Comparison of ENCODE assay signal across 11 mouse cellular contexts in genomic region chr11:4216248-4217000, GRCm38 (mm10). TPM values are rescaled to one million over a fixed set of nuclear protein-coding genes. Genes with fewer than 3 reads are reported as not detected.
A peak's percentile ranks its signal among the peaks of the same experiment; 100 is the strongest.
DNase-seq lines count a peak whose midpoint lies in the region; ATAC-seq lines count a peak whose summit lies in the region.
"Had no signal": no experiment of that assay in that cellular context is flagged by ENCODE, and none has a peak within 500 bp of the region (broad histone marks: within the 10 kb centered on the region; RNA-seq: fewer than 3 reads in every experiment).

No protein-coding gene starts in this region.

- H3K9ac ChIP-seq in hindbrain, embryonic 16.5 days (ENCODE audit: low read depth, low read length), result no peak overlapping the region
- no peak overlapping the region for H3K9ac ChIP-seq in embryonic facial prominence, embryonic 13.5 days
- no peak overlapping the region for H3K9ac ChIP-seq in forebrain, embryonic 12.5 days
- H3K9ac ChIP-seq in midbrain, embryonic 16.5 days (ENCODE audit: low read depth, low read length), result no peak overlapping the region
- H3K9ac ChIP-seq: neural tube, embryonic 13.5 days had no signal

- peak; percentile 22; the same call in 1 of the 2 replicates for ATAC-seq in hindbrain, embryonic 16.5 days
- ATAC-seq in embryonic facial prominence, embryonic 13.5 days (ENCODE audit: insufficient number of reproducible peaks, insufficient read depth, low FRiP score, low TSS enrichment, low read depth), result no peak
- ATAC-seq in forebrain, embryonic 12.5 days (ENCODE audit: low FRiP score), result no peak
- no peak for ATAC-seq in midbrain, embryonic 16.5 days

- 81% methylated on average over 9 of the region's 9 CpGs for WGBS in hindbrain, embryonic 16.5 days
- 84% methylated on average over 9 of the region's 9 CpGs for WGBS in hindbrain, embryonic 10.5 days
- 72% methylated on average over 9 of the region's 9 CpGs for WGBS in embryonic facial prominence, embryonic 13.5 days
- WGBS in forebrain, embryonic 12.5 days, result 76% methylated on average over 9 of the region's 9 CpGs
- 78% methylated on average over 9 of the region's 9 CpGs for WGBS in midbrain, embryonic 16.5 days

- no peak for DNase-seq in hindbrain, embryonic 10.5 days (ENCODE audit: low spot score)
- peak; percentile 77 for DNase-seq in heart, postnatal 4 days
- DNase-seq in lung, postnatal 10 days, result peak; percentile 85
- DNase-seq in left cerebral cortex, adult 9 months (ENCODE audit: low spot score in 2 of 2), result no peak
- DNase-seq: cerebellum, adult 11-12 months had no signal

- H3K4me1 ChIP-seq in hindbrain, embryonic 16.5 days (ENCODE audit: control insufficient read depth, insufficient read depth, low read depth, low read length), result peaks cover 6% of the 10 kb centered on the region; the same call in 1 of the 2 replicates
- peaks cover 27% of the 10 kb centered on the region for H3K4me1 ChIP-seq in hindbrain, embryonic 10.5 days (replicated peaks)
- H3K4me1 ChIP-seq in embryonic facial prominence, embryonic 13.5 days, result peaks cover 20% of the 10 kb centered on the region
- H3K4me1 ChIP-seq in forebrain, embryonic 12.5 days, result peaks cover 9% of the 10 kb centered on the region; the same call in 1 of the 2 replicates
- H3K4me1 ChIP-seq in midbrain, embryonic 16.5 days (ENCODE audit: control insufficient read depth, insufficient read depth, low read length), result peaks cover 7% of the 10 kb centered on the region; the same call in 1 of the 2 replicates

- no peak overlapping the region for H3K4me2 ChIP-seq in hindbrain, embryonic 16.5 days (ENCODE audit: low read length)
- no peak overlapping the region for H3K4me2 ChIP-seq in embryonic facial prominence, embryonic 13.5 days
- H3K4me2 ChIP-seq in forebrain, embryonic 12.5 days, result no peak overlapping the region
- no peak overlapping the region for H3K4me2 ChIP-seq in midbrain, embryonic 16.5 days (ENCODE audit: low read length)
- H3K4me2 ChIP-seq: neural tube, embryonic 13.5 days had no signal

- peaks cover 5% of the 10 kb centered on the region; the same call in 1 of the 2 replicates for H3K9me3 ChIP-seq in hindbrain, embryonic 16.5 days (ENCODE audit: control insufficient read depth, low read length)
- no peaks in the 10 kb centered on the region for H3K9me3 ChIP-seq in hindbrain, embryonic 10.5 days
- no peaks in the 10 kb centered on the region for H3K9me3 ChIP-seq in embryonic facial prominence, embryonic 13.5 days
- no peaks in the 10 kb centered on the region for H3K9me3 ChIP-seq in forebrain, embryonic 12.5 days
- H3K9me3 ChIP-seq in midbrain, embryonic 16.5 days (replicated peaks; ENCODE audit: control insufficient read depth, low read length, poor library complexity, severe bottlenecking), result no peaks in the 10 kb centered on the region; the same call in 1 of the 2 replicates
- H3K9me3 ChIP-seq: neural tube, embryonic 13.5 days had no signal

- peaks cover 24% of the 10 kb centered on the region for H3K36me3 ChIP-seq in hindbrain, embryonic 16.5 days (ENCODE audit: control insufficient read depth, insufficient read depth, low read length)
- peaks cover 44% of the 10 kb centered on the region for H3K36me3 ChIP-seq in hindbrain, embryonic 10.5 days
- H3K36me3 ChIP-seq in embryonic facial prominence, embryonic 13.5 days, result peaks cover 49% of the 10 kb centered on the region
- H3K36me3 ChIP-seq in forebrain, embryonic 12.5 days (replicated peaks), result peaks cover 36% of the 10 kb centered on the region
- H3K36me3 ChIP-seq in midbrain, embryonic 16.5 days (ENCODE audit: control insufficient read depth, insufficient read depth, low read length), result peaks cover 20% of the 10 kb centered on the region; the same call in 1 of the 2 replicates

- H3K4me3 ChIP-seq in hindbrain, embryonic 16.5 days (ENCODE audit: low read length), result no peak overlapping the region
- no peak overlapping the region for H3K4me3 ChIP-seq in hindbrain, embryonic 10.5 days
- H3K4me3 ChIP-seq in embryonic facial prominence, embryonic 13.5 days, result no peak overlapping the region
- no peak overlapping the region for H3K4me3 ChIP-seq in forebrain, embryonic 12.5 days (replicated peaks)
- no peak overlapping the region for H3K4me3 ChIP-seq in midbrain, embryonic 16.5 days (ENCODE audit: low read depth, low read length)
- H3K4me3 ChIP-seq: neural tube, embryonic 13.5 days had no signal

- peak overlapping the region; percentile 16; the same call in 1 of the 2 replicates for H3K27ac ChIP-seq in hindbrain, embryonic 16.5 days (ENCODE audit: low read depth, low read length)
- H3K27ac ChIP-seq in hindbrain, embryonic 10.5 days, result no peak overlapping the region
- H3K27ac ChIP-seq in embryonic facial prominence, embryonic 13.5 days, result peak overlapping the region; percentile 77
- H3K27ac ChIP-seq in forebrain, embryonic 12.5 days, result no peak overlapping the region
- no peak overlapping the region for H3K27ac ChIP-seq in midbrain, embryonic 16.5 days (ENCODE audit: low read length)
- H3K27ac ChIP-seq: neural tube, embryonic 13.5 days had no signal

- peaks cover 11% of the 10 kb centered on the region for H3K27me3 ChIP-seq in hindbrain, embryonic 16.5 days (replicated peaks; ENCODE audit: control insufficient read depth, insufficient read depth, low read length)
- peaks cover 31% of the 10 kb centered on the region for H3K27me3 ChIP-seq in hindbrain, embryonic 10.5 days (ENCODE audit: insufficient read depth, poor library complexity, severe bottlenecking)
- peaks cover 26% of the 10 kb centered on the region for H3K27me3 ChIP-seq in embryonic facial prominence, embryonic 13.5 days
- H3K27me3 ChIP-seq in forebrain, embryonic 12.5 days, result peaks cover 30% of the 10 kb centered on the region
- H3K27me3 ChIP-seq in midbrain, embryonic 16.5 days (ENCODE audit: control insufficient read depth, insufficient read depth, low read depth, low read length), result peaks cover 14% of the 10 kb centered on the region

RNA-seq across cellular contexts. Expression of gene Castor1, which starts 1.6 kb away (rescaled TPM):
- polyA plus RNA-seq in hindbrain, embryonic 16.5 days (2015; fragmentation: Nextera tagmentation; extraction: Ambion mirVana), result 6.7 and 7.4 TPM in 2 replicates
- 2.7 and 3.6 TPM in 2 replicates for polyA plus RNA-seq in hindbrain, embryonic 10.5 days (2016; fragmentation: Nextera tagmentation; extraction: Ambion mirVana)
- polyA plus RNA-seq in embryonic facial prominence, embryonic 13.5 days (2015; fragmentation: Nextera tagmentation; extraction: Ambion mirVana), result 6.6 and 7.1 TPM in 2 replicates
- total RNA-seq in heart, postnatal 4 days (2021), result 1 to 10 TPM; 4.7 to 5.1 TPM
- 1.8 and 2.2 TPM in 2 replicates for polyA plus RNA-seq in forebrain, embryonic 12.5 days (2016; fragmentation: Nextera tagmentation; extraction: Ambion mirVana)
- 2.9 and 4.2 TPM in 2 replicates for polyA plus RNA-seq in midbrain, embryonic 16.5 days (2015; fragmentation: Nextera tagmentation; extraction: Ambion mirVana)

RNA-seq across cellular contexts. Expression of gene Osm, which starts 19.8 kb away (rescaled TPM):
- polyA plus RNA-seq in hindbrain, embryonic 16.5 days (2015; fragmentation: Nextera tagmentation; extraction: Ambion mirVana), result not detected in 2 replicates
- polyA plus RNA-seq in hindbrain, embryonic 10.5 days (2016; fragmentation: Nextera tagmentation; extraction: Ambion mirVana), result 0.09 TPM in 1 of 2 replicates, not detected in the other
- not detected in 2 replicates for polyA plus RNA-seq in embryonic facial prominence, embryonic 13.5 days (2015; fragmentation: Nextera tagmentation; extraction: Ambion mirVana)
- total RNA-seq in heart, postnatal 4 days (2021), result under 1 TPM in 1 of 2 experiments, not detected in 1; 0.14 TPM
- polyA plus RNA-seq in forebrain, embryonic 12.5 days (2016; fragmentation: Nextera tagmentation; extraction: Ambion mirVana), result not detected in 2 replicates
- polyA plus RNA-seq in midbrain, embryonic 16.5 days (2015; fragmentation: Nextera tagmentation; extraction: Ambion mirVana), result 0.08 and 0.19 TPM in 2 replicates
- total RNA-seq: left cerebral cortex, postnatal 10 days had no signal
- polyA plus RNA-seq: neural tube, embryonic 13.5 days had no signal

RNA-seq across cellular contexts. Expression of gene Tbc1d10a, which starts 29.8 kb away (rescaled TPM):
- 37.6 and 41.0 TPM in 2 replicates for polyA plus RNA-seq in hindbrain, embryonic 16.5 days (2015; fragmentation: Nextera tagmentation; extraction: Ambion mirVana)
- 29.4 and 32.3 TPM in 2 replicates for polyA plus RNA-seq in hindbrain, embryonic 10.5 days (2016; fragmentation: Nextera tagmentation; extraction: Ambion mirVana)
- 39.2 and 39.4 TPM in 2 replicates for polyA plus RNA-seq in embryonic facial prominence, embryonic 13.5 days (2015; fragmentation: Nextera tagmentation; extraction: Ambion mirVana)
- total RNA-seq in heart, postnatal 4 days (2021), result 10 to 100 TPM; 10.9 to 11.8 TPM
- 22.3 and 26.7 TPM in 2 replicates for polyA plus RNA-seq in forebrain, embryonic 12.5 days (2016; fragmentation: Nextera tagmentation; extraction: Ambion mirVana)
- polyA plus RNA-seq in midbrain, embryonic 16.5 days (2015; fragmentation: Nextera tagmentation; extraction: Ambion mirVana), result 33.6 and 34.8 TPM in 2 replicates

RNA-seq across cellular contexts. Expression of gene Lif, which starts 40.9 kb away (rescaled TPM):
- polyA plus RNA-seq in hindbrain, embryonic 16.5 days (2015; fragmentation: Nextera tagmentation; extraction: Ambion mirVana), result 0.05 TPM in 1 of 2 replicates, not detected in the other
- 0.05 and 0.09 TPM in 2 replicates for polyA plus RNA-seq in hindbrain, embryonic 10.5 days (2016; fragmentation: Nextera tagmentation; extraction: Ambion mirVana)
- 0.15 and 0.18 TPM in 2 replicates for polyA plus RNA-seq in embryonic facial prominence, embryonic 13.5 days (2015; fragmentation: Nextera tagmentation; extraction: Ambion mirVana)
- 1 to 10 TPM; 1.8 to 2.0 TPM for total RNA-seq in heart, postnatal 4 days (2021)
- 0.06 TPM in 1 of 2 replicates, not detected in the other for polyA plus RNA-seq in forebrain, embryonic 12.5 days (2016; fragmentation: Nextera tagmentation; extraction: Ambion mirVana)
- 0.06 TPM in 1 of 2 replicates, not detected in the other for polyA plus RNA-seq in midbrain, embryonic 16.5 days (2015; fragmentation: Nextera tagmentation; extraction: Ambion mirVana)
- polyA plus RNA-seq: neural tube, embryonic 13.5 days had no signal

RNA-seq across cellular contexts. Expression of gene Sf3a1, which starts 56.3 kb away (rescaled TPM):
- 38.7 and 52.4 TPM in 2 replicates for polyA plus RNA-seq in hindbrain, embryonic 16.5 days (2015; fragmentation: Nextera tagmentation; extraction: Ambion mirVana)
- 92.1 and 95.3 TPM in 2 replicates for polyA plus RNA-seq in hindbrain, embryonic 10.5 days (2016; fragmentation: Nextera tagmentation; extraction: Ambion mirVana)
- 59.6 and 71.6 TPM in 2 replicates for polyA plus RNA-seq in embryonic facial prominence, embryonic 13.5 days (2015; fragmentation: Nextera tagmentation; extraction: Ambion mirVana)
- 10 to 100 TPM; 56.6 to 56.9 TPM for total RNA-seq in heart, postnatal 4 days (2021)
- polyA plus RNA-seq in forebrain, embryonic 12.5 days (2016; fragmentation: Nextera tagmentation; extraction: Ambion mirVana), result 83.9 and 88.4 TPM in 2 replicates
- polyA plus RNA-seq in midbrain, embryonic 16.5 days (2015; fragmentation: Nextera tagmentation; extraction: Ambion mirVana), result 53.8 and 54.0 TPM in 2 replicates

Comparison
In these comparisons a context has a peak if more than half of its experiments do, and no peak if none do; other contexts are left out.
1. H3K27ac ChIP-seq: peak in hindbrain, embryonic 16.5 days (single experiment) and embryonic facial prominence, embryonic 13.5 days (single experiment); none in hindbrain, embryonic 10.5 days (single experiment), forebrain, embryonic 12.5 days (single experiment) and midbrain, embryonic 16.5 days (single experiment).
2. DNase-seq: peak in heart, postnatal 4 days (single experiment) and lung, postnatal 10 days (single experiment); none in hindbrain, embryonic 10.5 days (single experiment) and left cerebral cortex, adult 9 months (0 of 2).